Mouse (Mus musculus): ENCODE results near the gene Traf7. TPM values are rescaled to one million over a fixed set of nuclear protein-coding genes. Genes with fewer than 3 reads are reported as not detected.

Gene Traf7
- polyA plus RNA-seq, 1 experiment, result 112 TPM

- Histone ChIP-seq H3K36me3 (ENCODE audit: control insufficient read depth, insufficient read depth) (no peaks in the 10 kb centered on the region), H3K4me2 (ENCODE audit: low read depth) (no peak overlapping the region)
- peak; percentile 6 for TF ChIP-seq POLR2AphosphoS2 (IDR thresholded peaks at IDR 0.05; ENCODE audit: insufficient read length, low read depth)
- TF ChIP-seq USF1 (IDR thresholded peaks at IDR 0.05; ENCODE audit: low read depth), result no peak
Measured at GRCm38 (mm10) chr17:24505286-24505955, 22.3 kb downstream of the Traf7 start.

GRCm38 (mm10) chr17:24504085-24504484, 23.7 kb downstream of the Traf7 start:
- TF ChIP-seq USF1 (IDR thresholded peaks at IDR 0.05; ENCODE audit: low read depth) (no peak), TCF12 (IDR thresholded peaks at IDR 0.05; ENCODE audit: insufficient read depth, poor library complexity, severe bottlenecking) (no peak), REST (IDR thresholded peaks at IDR 0.05; ENCODE audit: insufficient read depth, insufficient read length) (no peak), TCF3 (IDR thresholded peaks at IDR 0.05; ENCODE audit: insufficient read length, low read depth) (no peak), POLR2A (IDR thresholded peaks at IDR 0.05; ENCODE audit: insufficient read length, low read depth) (no peak), POLR2AphosphoS2 (IDR thresholded peaks at IDR 0.05; ENCODE audit: insufficient read length, low read depth) (no peak), MYOG (IDR thresholded peaks at IDR 0.05; ENCODE audit: control insufficient read depth in 1 of 3, insufficient read depth in 1 of 3, insufficient read length in 2 of 3, low read depth in 2 of 3) (peak in 2 of 3 experiments; percentile 40 to 55), MYOD1 (IDR thresholded peaks at IDR 0.05; ENCODE audit: control insufficient read depth in 1 of 3, insufficient read length in 2 of 3, low read depth in 2 of 3) (peak in 2 of 3 experiments; percentile 43 to 70)
- no peaks in the 10 kb centered on the region for H3K36me3 ChIP-seq (ENCODE audit: control insufficient read depth, insufficient read depth)
- H3ac ChIP-seq (ENCODE audit: control insufficient read depth, insufficient read length), result no peak overlapping the region
- no peak overlapping the region for H3K4me3 ChIP-seq
- H3K4me2 ChIP-seq (ENCODE audit: low read depth), result no peak overlapping the region
- peaks cover 16% of the 10 kb centered on the region for H3K27me3 ChIP-seq (ENCODE audit: control insufficient read depth, insufficient read depth, insufficient read length)
- H3K79me2 ChIP-seq (ENCODE audit: control insufficient read depth, insufficient read depth), result no peaks in the 10 kb centered on the region

More at GRCm38 (mm10) chr17:24505286-24505955, 22.3 kb downstream of the Traf7 start:
- H3ac ChIP-seq (ENCODE audit: control insufficient read depth, insufficient read length), result no peak overlapping the region
- no peaks in the 10 kb centered on the region for H3K79me2 ChIP-seq (ENCODE audit: control insufficient read depth, insufficient read depth)
- H3K27me3 ChIP-seq (ENCODE audit: control insufficient read depth, insufficient read depth, insufficient read length), result peaks cover 6% of the 10 kb centered on the region
- H3K4me3 ChIP-seq, result no peak overlapping the region

GRCm38 (mm10) chr17:24502208-24502607, 25.5 kb downstream of the Traf7 start:
- no peak for TF ChIP-seq REST (IDR thresholded peaks at IDR 0.05; ENCODE audit: insufficient read depth, insufficient read length)
- TF ChIP-seq TCF12 (IDR thresholded peaks at IDR 0.05; ENCODE audit: insufficient read depth, poor library complexity, severe bottlenecking), result no peak
- TF ChIP-seq E2F4 (IDR thresholded peaks at IDR 0.05; ENCODE audit: insufficient read depth), result no peak
- no peak for TF ChIP-seq USF1 (IDR thresholded peaks at IDR 0.05; ENCODE audit: low read depth)
- TF ChIP-seq MYOD1 (IDR thresholded peaks at IDR 0.05; ENCODE audit: control insufficient read depth in 1 of 3, insufficient read length in 2 of 3, low read depth in 2 of 3), result no peak
- no peak for TF ChIP-seq POLR2A (IDR thresholded peaks at IDR 0.05; ENCODE audit: insufficient read length, low read depth)
- TF ChIP-seq SRF (IDR thresholded peaks at IDR 0.05; ENCODE audit: control insufficient read depth, insufficient read length, low read depth), result no peak
- no peak for TF ChIP-seq MAX (IDR thresholded peaks at IDR 0.05; ENCODE audit: low read depth)
- no peak for TF ChIP-seq CEBPB (IDR thresholded peaks at IDR 0.05; ENCODE audit: insufficient read depth, poor library complexity, severe bottlenecking)
- TF ChIP-seq POLR2AphosphoS2 (IDR thresholded peaks at IDR 0.05; ENCODE audit: insufficient read length, low read depth), result no peak
- no peak for TF ChIP-seq TCF3 (IDR thresholded peaks at IDR 0.05; ENCODE audit: insufficient read length, low read depth)
- TF ChIP-seq MYOG (IDR thresholded peaks at IDR 0.05; ENCODE audit: control insufficient read depth in 1 of 3, insufficient read depth in 1 of 3, insufficient read length in 2 of 3, low read depth in 2 of 3), result no peak
- Histone ChIP-seq H3K4me2 (ENCODE audit: low read depth) (no peak overlapping the region), H3K79me2 (ENCODE audit: control insufficient read depth, insufficient read depth) (no peaks in the 10 kb centered on the region), H3ac (ENCODE audit: control insufficient read depth, insufficient read length) (no peak overlapping the region), H3K36me3 (ENCODE audit: control insufficient read depth, insufficient read depth) (no peaks in the 10 kb centered on the region), H3K27me3 (ENCODE audit: control insufficient read depth, insufficient read depth, insufficient read length) (peaks cover 27% of the 10 kb centered on the region), H3K4me3 (no peak overlapping the region)

GRCm38 (mm10) chr17:24496026-24496425, 31.7 kb downstream of the Traf7 start:
- TF ChIP-seq MAX (IDR thresholded peaks at IDR 0.05; ENCODE audit: low read depth), result no peak
- no peak for TF ChIP-seq TCF12 (IDR thresholded peaks at IDR 0.05; ENCODE audit: insufficient read depth, poor library complexity, severe bottlenecking)
- TF ChIP-seq POLR2AphosphoS2 (IDR thresholded peaks at IDR 0.05; ENCODE audit: insufficient read length, low read depth), result no peak
- TF ChIP-seq REST (IDR thresholded peaks at IDR 0.05; ENCODE audit: insufficient read depth, insufficient read length), result no peak
- TF ChIP-seq TCF3 (IDR thresholded peaks at IDR 0.05; ENCODE audit: insufficient read length, low read depth), result no peak
- TF ChIP-seq SRF (IDR thresholded peaks at IDR 0.05; ENCODE audit: control insufficient read depth, insufficient read length, low read depth), result no peak
- TF ChIP-seq E2F4 (IDR thresholded peaks at IDR 0.05; ENCODE audit: insufficient read depth), result no peak
- no peak for TF ChIP-seq CEBPB (IDR thresholded peaks at IDR 0.05; ENCODE audit: insufficient read depth, poor library complexity, severe bottlenecking)
- TF ChIP-seq MYOG (IDR thresholded peaks at IDR 0.05; ENCODE audit: control insufficient read depth in 1 of 3, insufficient read depth in 1 of 3, insufficient read length in 2 of 3, low read depth in 2 of 3), result no peak
- no peak for TF ChIP-seq MYOD1 (IDR thresholded peaks at IDR 0.05; ENCODE audit: control insufficient read depth in 1 of 3, insufficient read length in 2 of 3, low read depth in 2 of 3)
- TF ChIP-seq USF1 (IDR thresholded peaks at IDR 0.05; ENCODE audit: low read depth), result no peak
- TF ChIP-seq POLR2A (IDR thresholded peaks at IDR 0.05; ENCODE audit: insufficient read length, low read depth), result no peak
- H3ac ChIP-seq (ENCODE audit: control insufficient read depth, insufficient read length), result peak overlapping the region; percentile 19
- no peak overlapping the region for H3K4me2 ChIP-seq (ENCODE audit: low read depth)
- H3K79me2 ChIP-seq (ENCODE audit: control insufficient read depth, insufficient read depth), result no peaks in the 10 kb centered on the region
- no peaks in the 10 kb centered on the region for H3K36me3 ChIP-seq (ENCODE audit: control insufficient read depth, insufficient read depth)
- H3K4me3 ChIP-seq, result no peak overlapping the region
- H3K27me3 ChIP-seq (ENCODE audit: control insufficient read depth, insufficient read depth, insufficient read length), result peaks cover 41% of the 10 kb centered on the region

GRCm38 (mm10) chr17:24495443-24495842, 32.3 kb downstream of the Traf7 start:
- Histone ChIP-seq H3ac (ENCODE audit: control insufficient read depth, insufficient read length) (no peak overlapping the region), H3K36me3 (ENCODE audit: control insufficient read depth, insufficient read depth) (no peaks in the 10 kb centered on the region), H3K79me2 (ENCODE audit: control insufficient read depth, insufficient read depth) (no peaks in the 10 kb centered on the region), H3K4me2 (ENCODE audit: low read depth) (no peak overlapping the region), H3K27me3 (ENCODE audit: control insufficient read depth, insufficient read depth, insufficient read length) (peaks cover 35% of the 10 kb centered on the region), H3K4me3 (no peak overlapping the region)
- no peak for TF ChIP-seq MYOG (IDR thresholded peaks at IDR 0.05; ENCODE audit: control insufficient read depth in 1 of 3, insufficient read depth in 1 of 3, insufficient read length in 2 of 3, low read depth in 2 of 3)
- TF ChIP-seq REST (IDR thresholded peaks at IDR 0.05; ENCODE audit: insufficient read depth, insufficient read length), result no peak
- no peak for TF ChIP-seq MAX (IDR thresholded peaks at IDR 0.05; ENCODE audit: low read depth)
- TF ChIP-seq POLR2AphosphoS2 (IDR thresholded peaks at IDR 0.05; ENCODE audit: insufficient read length, low read depth), result no peak
- TF ChIP-seq E2F4 (IDR thresholded peaks at IDR 0.05; ENCODE audit: insufficient read depth), result no peak
- no peak for TF ChIP-seq USF1 (IDR thresholded peaks at IDR 0.05; ENCODE audit: low read depth)
- no peak for TF ChIP-seq TCF12 (IDR thresholded peaks at IDR 0.05; ENCODE audit: insufficient read depth, poor library complexity, severe bottlenecking)
- no peak for TF ChIP-seq MYOD1 (IDR thresholded peaks at IDR 0.05; ENCODE audit: control insufficient read depth in 1 of 3, insufficient read length in 2 of 3, low read depth in 2 of 3)
- TF ChIP-seq SRF (IDR thresholded peaks at IDR 0.05; ENCODE audit: control insufficient read depth, insufficient read length, low read depth), result no peak

All from myocyte (in vitro differentiated cells).